Mouse (Mus musculus): ENCODE measurements at regions not wholly inside any gene's neighbourhood (a gene's known extent, or its start where the extent isn't known, plus 50 kb on each side); places are given as distances from the start of the nearest gene placed in this dataset.

GRCm38 (mm10) chr3:147443691-147443960 lies 591.5 kb downstream of the Ttll7 start:
- in situ Hi-C loops (cut with MboI, MseI) = no loop called here

GRCm38 (mm10) chr3:147444005-147444763 lies 592.0 kb downstream of the Ttll7 start:
- in situ Hi-C loops (cut with MboI, MseI) = no loop called here

- in situ Hi-C loops (cut with MboI, MseI) = no loop called here
Observed at GRCm38 (mm10) chr3:147445066-147445844, 593.1 kb downstream of the Ttll7 start.

- in situ Hi-C loops (cut with MboI, MseI) = no loop called here
Observed at GRCm38 (mm10) chr3:147445884-147446283, 593.7 kb downstream of the Ttll7 start.

GRCm38 (mm10) chr3:147452176-147452575 lies 600.0 kb downstream of the Ttll7 start:
- in situ Hi-C loops (cut with MboI, MseI) = no loop called here

- in situ Hi-C loops (cut with MboI, MseI) = no loop called here
Observed at GRCm38 (mm10) chr3:147455383-147455782, 603.2 kb downstream of the Ttll7 start.

GRCm38 (mm10) chr3:147456294-147456693 lies 604.1 kb downstream of the Ttll7 start:
- in situ Hi-C loops (cut with MboI, MseI) = no loop called here

- in situ Hi-C loops (cut with MboI, MseI) = no loop called here
Observed at GRCm38 (mm10) chr3:147458115-147458514, 605.9 kb downstream of the Ttll7 start.

GRCm38 (mm10) chr3:147479890-147480289 lies 627.7 kb downstream of the Ttll7 start:
- in situ Hi-C loops (cut with MboI, MseI) = no loop called here
